Mouse (Mus musculus) embryonic fibroblast, embryonic 13.5 days (primary cell): ENCODE results near the gene Abi1.

ENCODE experiments used
- CTCF ChIP-seq: IDR thresholded peaks from 2 replicates; pipeline ENCODE4 v1.5.1; 2011; ENCODE audit warnings: mild to moderate bottlenecking, control low read depth, low read length, moderate library complexity, borderline replicate concordance; ENCODE audit not compliant: insufficient read depth
- POLR2A ChIP-seq: IDR thresholded peaks from 2 replicates; pipeline ENCODE4 v1.6.1; 2011; ENCODE audit warnings: low read depth, mild to moderate bottlenecking, control low read depth, low read length, moderate library complexity

GRCm38 (mm10) chr2:23035467-23035866 is 4.6 kb downstream of the Abi1 start:
- TF ChIP-seq CTCF (no peak), POLR2A (no peak)
